Mouse (Mus musculus) stomach, embryonic 16.5 days (tissue): ENCODE data around the gene Gm3411. TPM values are rescaled to one million over a fixed set of nuclear protein-coding genes. Genes with fewer than 3 reads are reported as not detected.
"Not testable (repeated sequence)": the region's sequence is repeated elsewhere in the genome, so short reads cannot be mapped to it uniquely, and the experiment has no call there.

ENCODE experiments used
- ATAC-seq: fragments of 200-750 bp; cut with Nextera tagmentation; 2 replicates; pipeline ENCODE4 v1.8.0; 2017; ENCODE audit warnings: moderate number of reproducible peaks, moderate TSS enrichment; ENCODE audit not compliant: insufficient read depth, low FRiP score
- H3K27ac ChIP-seq: fragments of 300-500 bp; sonication (generic); 2 replicates; pipeline ENCODE4 v1.5.1; 2014; ENCODE audit warnings: low read length
- H3K27me3 ChIP-seq: fragments of 300-500 bp; sonication (generic); 2 replicates; pipeline ENCODE4 v1.6.1; 2014; ENCODE audit warnings: low read length, control low read depth, mixed read lengths; ENCODE audit not compliant: control insufficient read depth, insufficient read depth
- H3K36me3 ChIP-seq: fragments of 300-500 bp; sonication (generic); 2 replicates; pipeline ENCODE4 v1.6.1; 2014; ENCODE audit warnings: low read length; ENCODE audit not compliant: control insufficient read depth, insufficient read depth
- H3K4me1 ChIP-seq: fragments of 300-500 bp; sonication (generic); 2 replicates; pipeline ENCODE4 v1.6.1; 2014; ENCODE audit warnings: low read length, control low read depth, mixed read lengths; ENCODE audit not compliant: control insufficient read depth, insufficient read depth
- H3K4me2 ChIP-seq: fragments of 300-500 bp; sonication (generic); 2 replicates; pipeline ENCODE4 v1.6.1; 2014; ENCODE audit warnings: low read depth, low read length, mixed read lengths
- H3K4me3 ChIP-seq: fragments of 300-500 bp; sonication (generic); replicated peaks from 2 replicates; pipeline ENCODE4 v1.5.1; 2014; ENCODE audit warnings: mild to moderate bottlenecking, low read length
- H3K9ac ChIP-seq: fragments of 300-500 bp; sonication (generic); 2 replicates; pipeline ENCODE4 v1.6.1; 2014; ENCODE audit warnings: low read length
- H3K9me3 ChIP-seq: fragments of 300-500 bp; sonication (generic); replicated peaks from 2 replicates; pipeline ENCODE4 v1.6.1; 2016; ENCODE audit warnings: low read length, control low read depth; ENCODE audit not compliant: control insufficient read depth
- WGBS: fragments of 180-500 bp; shearing (Covaris S2); extraction: QIAGEN DNeasy Blood & Tissue Kit; methylation state at CpG from one replicate; pipeline ENCODE4 v1.1.7; 2014; 5-methylcytosine and 5-hydroxymethylcytosine counted together
- polyA plus RNA-seq: library from polyadenylated mRNA; unstranded; fragments of >200 nt; fragmentation: Nextera tagmentation; extraction: Ambion mirVana; gene quantifications from 2 replicates; pipeline ENCODE4 v1.2.1, GENCODE M21; 2015

Gm3411 gene
- polyA plus RNA-seq = 0.82 and 1.3 TPM in 2 replicates

GRCm38 (mm10) chr14:6286931-6287715 lies at the start of gene Gm3411:
Gene Gm3411 (minus strand): TSS chr14:6287250.
- Histone ChIP-seq H3K9ac (peak within 1 kb of the TSS; percentile 52), H3K4me3 (peak within 1 kb of the TSS; percentile 47), H3K4me2 (peak within 1 kb of the TSS; percentile 57)
- not testable (repeated sequence) for H3K36me3 ChIP-seq, H3K27ac ChIP-seq, H3K4me1 ChIP-seq, H3K9me3 ChIP-seq, ATAC-seq, H3K27me3 ChIP-seq
- WGBS = 2% methylated on average over 53 of the region's 57 CpGs

- not testable (repeated sequence) for H3K4me2 ChIP-seq, H3K4me3 ChIP-seq, ATAC-seq, H3K9ac ChIP-seq, H3K9me3 ChIP-seq, H3K4me1 ChIP-seq, H3K27ac ChIP-seq, H3K27me3 ChIP-seq, H3K36me3 ChIP-seq
- WGBS = 73% methylated on average over 2 of the region's 2 CpGs
Observed at GRCm38 (mm10) chr14:6304743-6305142, 17.7 kb upstream of the Gm3411 start, which contains the start of gene Gm21103. Gene Gm21103 (minus strand): TSS chr14:6304843.

- H3K9ac ChIP-seq, ATAC-seq, H3K4me2 ChIP-seq, H3K4me1 ChIP-seq, H3K9me3 ChIP-seq, H3K4me3 ChIP-seq, H3K36me3 ChIP-seq, H3K27me3 ChIP-seq, H3K27ac ChIP-seq: not testable (repeated sequence)
- WGBS = 60% methylated on average over 1 of the region's 2 CpGs
Observed at GRCm38 (mm10) chr14:6219192-6219591, 67.9 kb downstream of the Gm3411 start, which contains the start of gene Gm21560. Gene Gm21560 (minus strand): TSS chr14:6219292.

Other genes starting within 250 kb of the Gm3411 start
- gene Gm6337, start 229.0 kb downstream of the Gm3411 start, polyA plus RNA-seq = not detected in 2 replicates
- 1.4 and 2.4 TPM in 2 replicates for gene Gm8206, start 193.3 kb downstream of the Gm3411 start, polyA plus RNA-seq
- 1.4 and 1.8 TPM in 2 replicates for gene Gm3468, start 178.6 kb downstream of the Gm3411 start, polyA plus RNA-seq
- gene Gm3476, start 161.4 kb downstream of the Gm3411 start, polyA plus RNA-seq = not detected in 2 replicates
- gene Gm21560, start 68.0 kb downstream of the Gm3411 start, polyA plus RNA-seq = not detected in 2 replicates
- gene Gm21103, start 17.6 kb upstream of the Gm3411 start, polyA plus RNA-seq = not detected in 2 replicates
- gene Gm3618, start 56.4 kb upstream of the Gm3411 start, polyA plus RNA-seq = not detected in 2 replicates
- not detected in 2 replicates for gene Gm16440, start 103.1 kb upstream of the Gm3411 start, polyA plus RNA-seq
- gene Gm3591, start 125.2 kb upstream of the Gm3411 start, polyA plus RNA-seq = 1.00 TPM in 1 of 2 replicates, not detected in the other
- gene Gm3594, start 157.4 kb upstream of the Gm3411 start, polyA plus RNA-seq = not detected in 2 replicates